Mouse (Mus musculus) right cerebral cortex, adult 18-20 months (tissue): Measurements from ENCODE around the gene Usp12.

Experiments used
- DNase-seq: peaks from one replicate; pipeline ENCODE4 v3.0.0; 2022; ENCODE audit warnings: mixed read lengths

The Usp12 gene

GRCm38 (mm10) chr5:146794853-146795252 is at the start of gene Usp12:
TSS of gene Usp12 (minus strand) at chr5:146795006.
- DNase-seq = peak; percentile 98

GRCm38 (mm10) chr5:146844301-146844941 is 49.6 kb upstream of the Usp12 start:
- DNase-seq = no peak

GRCm38 (mm10) chr5:146841996-146842395 is 47.2 kb upstream of the Usp12 start:
- DNase-seq = no peak

- DNase-seq = peak; percentile 37
These were observed 46.5 kb upstream of the Usp12 start for GRCm38 (mm10) chr5:146841301-146841700.

GRCm38 (mm10) chr5:146840422-146840821 is 45.6 kb upstream of the Usp12 start:
- no peak for DNase-seq

GRCm38 (mm10) chr5:146839760-146840159 is 45.0 kb upstream of the Usp12 start:
- DNase-seq = no peak

- DNase-seq = no peak
These were observed 44.2 kb upstream of the Usp12 start for GRCm38 (mm10) chr5:146838836-146839648.

GRCm38 (mm10) chr5:146837967-146838720 is 43.3 kb upstream of the Usp12 start:
- DNase-seq = no peak

GRCm38 (mm10) chr5:146834959-146835358 is 40.2 kb upstream of the Usp12 start:
- DNase-seq = no peak

GRCm38 (mm10) chr5:146833673-146834201 is 38.9 kb upstream of the Usp12 start:
- DNase-seq = no peak

GRCm38 (mm10) chr5:146832769-146833448 is 38.1 kb upstream of the Usp12 start, which contains the start of gene Rpl21:
TSS of gene Rpl21 (plus strand) at chr5:146832890.
- DNase-seq = peak; percentile 94

GRCm38 (mm10) chr5:146832435-146832768 is 37.6 kb upstream of the Usp12 start:
- no peak for DNase-seq

- no peak for DNase-seq
These were observed 34.7 kb upstream of the Usp12 start for GRCm38 (mm10) chr5:146829528-146829927.

GRCm38 (mm10) chr5:146823005-146823404 is 28.2 kb upstream of the Usp12 start:
- peak; percentile 42 for DNase-seq

- DNase-seq = no peak
These were observed 24.3 kb upstream of the Usp12 start for GRCm38 (mm10) chr5:146818906-146819623.

- peak; percentile 43 for DNase-seq
These were observed 22.8 kb upstream of the Usp12 start for GRCm38 (mm10) chr5:146817583-146817982.

GRCm38 (mm10) chr5:146815394-146815793 is 20.6 kb upstream of the Usp12 start:
- no peak for DNase-seq

GRCm38 (mm10) chr5:146813421-146813820 is 18.6 kb upstream of the Usp12 start:
- no peak for DNase-seq

- DNase-seq = no peak
These were observed 18.1 kb upstream of the Usp12 start for GRCm38 (mm10) chr5:146812866-146813265.

- peak; percentile 41 for DNase-seq
These were observed 15.1 kb upstream of the Usp12 start for GRCm38 (mm10) chr5:146809951-146810350.

- no peak for DNase-seq
These were observed 11.2 kb upstream of the Usp12 start for GRCm38 (mm10) chr5:146806004-146806430.

- no peak for DNase-seq
These were observed 3.2 kb upstream of the Usp12 start for GRCm38 (mm10) chr5:146798031-146798430.
